12 mouse cellular contexts compared by ENCODE assay signal in genomic region chr10:111363729-111364617, GRCm38 (mm10).
DNase-seq lines count a peak whose midpoint lies in the region; ATAC-seq and TF ChIP-seq lines count a peak whose summit lies in the region.
"Had no signal": no experiment of that assay in that cellular context is flagged by ENCODE, and none has a peak within 500 bp of the region (broad histone marks: within the 10 kb centered on the region; RNA-seq: fewer than 3 reads in every experiment).

No protein-coding gene starts in this region.

- no peaks in the 10 kb centered on the region for H3K27me3 ChIP-seq in liver, embryonic 11.5 days (replicated peaks; ENCODE audit: control insufficient read depth, insufficient read depth, low read length)
- H3K27me3 ChIP-seq in liver, embryonic 12.5 days (replicated peaks), result no peaks in the 10 kb centered on the region
- H3K27me3 ChIP-seq in forebrain, embryonic 14.5 days (replicated peaks; ENCODE audit: control insufficient read depth, insufficient read depth, low read length), result no peaks in the 10 kb centered on the region
- no peaks in the 10 kb centered on the region for H3K27me3 ChIP-seq in midbrain, embryonic 16.5 days (ENCODE audit: control insufficient read depth, insufficient read depth, low read depth, low read length)
- no peaks in the 10 kb centered on the region for H3K27me3 ChIP-seq in thymus, adult 2 months (ENCODE audit: control insufficient read depth, insufficient read depth, low read length)
- H3K27me3 ChIP-seq: hindbrain, embryonic 13.5 days had no signal

- H3K9ac ChIP-seq in liver, embryonic 11.5 days (ENCODE audit: low read depth, low read length), result no peak overlapping the region
- no peak overlapping the region for H3K9ac ChIP-seq in liver, embryonic 12.5 days
- no peak overlapping the region for H3K9ac ChIP-seq in forebrain, embryonic 14.5 days (ENCODE audit: low read length)
- 0 out of 2 replicates have a peak overlapping the region, but pooled peaks have one; percentile 15 for H3K9ac ChIP-seq in midbrain, embryonic 16.5 days (ENCODE audit: low read depth, low read length)
- H3K9ac ChIP-seq: hindbrain, embryonic 13.5 days had no signal

- H3K9me3 ChIP-seq in liver, embryonic 11.5 days (ENCODE audit: control insufficient read depth, low read length), result no peaks in the 10 kb centered on the region
- H3K9me3 ChIP-seq in liver, embryonic 12.5 days (replicated peaks), result no peaks in the 10 kb centered on the region
- no peaks in the 10 kb centered on the region for H3K9me3 ChIP-seq in forebrain, embryonic 14.5 days (replicated peaks; ENCODE audit: control insufficient read depth, low read length)
- H3K9me3 ChIP-seq in midbrain, embryonic 16.5 days (replicated peaks; ENCODE audit: control insufficient read depth, low read length, poor library complexity, severe bottlenecking), result no peaks in the 10 kb centered on the region
- H3K9me3 ChIP-seq: hindbrain, embryonic 13.5 days had no signal

- H3K36me3 ChIP-seq in liver, embryonic 11.5 days (ENCODE audit: control insufficient read depth, insufficient read depth, low read length), result no peaks in the 10 kb centered on the region
- no peaks in the 10 kb centered on the region for H3K36me3 ChIP-seq in liver, embryonic 12.5 days
- H3K36me3 ChIP-seq in forebrain, embryonic 14.5 days (ENCODE audit: control insufficient read depth, insufficient read depth, low read length), result no peaks in the 10 kb centered on the region
- H3K36me3 ChIP-seq in midbrain, embryonic 16.5 days (ENCODE audit: control insufficient read depth, insufficient read depth, low read length), result no peaks in the 10 kb centered on the region
- no peaks in the 10 kb centered on the region for H3K36me3 ChIP-seq in thymus, adult 2 months (ENCODE audit: control insufficient read depth, insufficient read depth, low read length)
- H3K36me3 ChIP-seq: hindbrain, embryonic 13.5 days had no signal

- ATAC-seq in liver, embryonic 11.5 days (replicated peaks; ENCODE audit: low FRiP score), result 0 out of 2 replicates have a peak, but pooled peaks have one; percentile 42
- no peak for ATAC-seq in liver, embryonic 12.5 days
- ATAC-seq in forebrain, embryonic 14.5 days, result peak; percentile 67
- peak; percentile 82 for ATAC-seq in midbrain, embryonic 16.5 days

- no peak for TF ChIP-seq CTCF in brain, embryonic 14.5 days (IDR thresholded peaks at IDR 0.05; ENCODE audit: borderline replicate concordance, extremely low read depth, insufficient read depth, insufficient read length)
- TF ChIP-seq CTCF in thymus, adult 2 months (IDR thresholded peaks at IDR 0.05; ENCODE audit: borderline replicate concordance, control insufficient read depth, extremely low read depth, insufficient read depth, low read length, poor library complexity), result no peak

- H3K4me3 ChIP-seq in liver, embryonic 11.5 days (ENCODE audit: low read depth, low read length), result no peak overlapping the region
- no peak overlapping the region for H3K4me3 ChIP-seq in liver, embryonic 12.5 days
- no peak overlapping the region for H3K4me3 ChIP-seq in forebrain, embryonic 14.5 days (ENCODE audit: low read depth, low read length)
- 0 out of 2 replicates have a peak overlapping the region, but pooled peaks have one; percentile 10 for H3K4me3 ChIP-seq in midbrain, embryonic 16.5 days (ENCODE audit: low read depth, low read length)
- H3K4me3 ChIP-seq in thymus, adult 2 months (ENCODE audit: control insufficient read depth, insufficient read depth, low read length), result no peak overlapping the region
- H3K4me3 ChIP-seq: hindbrain, embryonic 13.5 days had no signal

- no peak for TF ChIP-seq POLR2A in brain, embryonic 14.5 days (IDR thresholded peaks at IDR 0.05; ENCODE audit: borderline replicate concordance, extremely low read depth, insufficient read depth, insufficient read length, poor library complexity, severe bottlenecking)
- TF ChIP-seq POLR2A in thymus, adult 2 months (IDR thresholded peaks at IDR 0.05; ENCODE audit: control insufficient read depth, extremely low read depth, insufficient read depth, low read length, poor library complexity), result no peak

- WGBS in liver, embryonic 11.5 days, result 39% methylated on average over 14 of the region's 14 CpGs
- WGBS in liver, embryonic 12.5 days (ENCODE audit: insufficient replicate concordance), result 39% methylated on average over 14 of the region's 14 CpGs
- WGBS in forebrain, embryonic 14.5 days, result 8% methylated on average over 14 of the region's 14 CpGs
- 9% methylated on average over 14 of the region's 14 CpGs for WGBS in midbrain, embryonic 16.5 days
- 69% methylated on average over 14 of the region's 14 CpGs for WGBS in thymus, adult 2 months

- no peak overlapping the region for H3K4me2 ChIP-seq in liver, embryonic 11.5 days
- H3K4me2 ChIP-seq in liver, embryonic 12.5 days, result no peak overlapping the region
- H3K4me2 ChIP-seq in forebrain, embryonic 14.5 days (ENCODE audit: low read length), result no peak overlapping the region; the same call in 1 of the 2 replicates
- H3K4me2 ChIP-seq in midbrain, embryonic 16.5 days (ENCODE audit: low read length), result peak overlapping the region; percentile 36
- H3K4me2 ChIP-seq: hindbrain, embryonic 13.5 days had no signal

- intact Hi-C loops in gastrocnemius, postnatal 36 days (cut with DNase I), result no loop called here

- DNase-seq in liver, embryonic 11.5 days (ENCODE audit: low spot score), result no peak
- peak; percentile 81 for DNase-seq in brain, embryonic 14.5 days (ENCODE audit: low read depth)
- DNase-seq in forebrain, embryonic 14.5 days (ENCODE audit: low spot score), result peak; percentile 59
- no peak for DNase-seq in spleen, postnatal 14 days (ENCODE audit: low spot score in 2 of 2)
- no peak for DNase-seq in thymus, adult 2 months
- DNase-seq in gastrocnemius, postnatal 36 days, result no peak
- DNase-seq: cerebellum, postnatal 25 days; kidney, postnatal 14 days; lung, adult 2 months had no signal

- peak overlapping the region; percentile 13 for H3K27ac ChIP-seq in liver, embryonic 11.5 days (ENCODE audit: low read depth, low read length)
- H3K27ac ChIP-seq in liver, embryonic 12.5 days, result no peak overlapping the region
- 0 out of 2 replicates have a peak overlapping the region, but pooled peaks have one; percentile 16 for H3K27ac ChIP-seq in forebrain, embryonic 14.5 days (ENCODE audit: low read depth, low read length)
- peak overlapping the region; percentile 8 for H3K27ac ChIP-seq in midbrain, embryonic 16.5 days (ENCODE audit: low read length)
- H3K27ac ChIP-seq in thymus, adult 2 months (ENCODE audit: control insufficient read depth, insufficient read depth, low read length), result no peak overlapping the region
- H3K27ac ChIP-seq: hindbrain, embryonic 13.5 days had no signal

- peaks cover 6% of the 10 kb centered on the region; the same call in 1 of the 2 replicates for H3K4me1 ChIP-seq in liver, embryonic 11.5 days (replicated peaks; ENCODE audit: control insufficient read depth, insufficient read depth, low read length)
- H3K4me1 ChIP-seq in liver, embryonic 12.5 days, result peaks cover 21% of the 10 kb centered on the region
- H3K4me1 ChIP-seq in forebrain, embryonic 14.5 days (ENCODE audit: control insufficient read depth, insufficient read depth, low read length), result peaks cover 3% of the 10 kb centered on the region; the same call in 1 of the 2 replicates
- peaks cover 10% of the 10 kb centered on the region for H3K4me1 ChIP-seq in midbrain, embryonic 16.5 days (ENCODE audit: control insufficient read depth, insufficient read depth, low read length)
- no peaks in the 10 kb centered on the region for H3K4me1 ChIP-seq in thymus, adult 2 months (replicated peaks; ENCODE audit: control insufficient read depth, insufficient read depth, low read length)

Comparison
In these comparisons a context has a peak if more than half of its experiments do, and no peak if none do; other contexts are left out.
1. H3K27ac ChIP-seq: peak in liver, embryonic 11.5 days (single experiment), forebrain, embryonic 14.5 days (single experiment) and midbrain, embryonic 16.5 days (single experiment); none in liver, embryonic 12.5 days (single experiment) and thymus, adult 2 months (single experiment).
2. DNase-seq: peak in brain, embryonic 14.5 days (single experiment) and forebrain, embryonic 14.5 days (single experiment); none in liver, embryonic 11.5 days (single experiment), spleen, postnatal 14 days (0 of 2), thymus, adult 2 months (single experiment) and gastrocnemius, postnatal 36 days (0 of 2).